Mouse (Mus musculus): ENCODE results near the gene Gm3752.
"Not testable (repeated sequence)": the region's sequence is repeated elsewhere in the genome, so short reads cannot be mapped to it uniquely, and the experiment has no call there.

Gene Gm3752

GRCm38 (mm10) chr14:7483662-7484061 is at the start of gene Gm3752:
Gm3752 (minus strand) TSS chr14:7483762.
- not testable (repeated sequence) for DNase-seq (ENCODE audit: low spot score)

GRCm38 (mm10) chr14:7488731-7489130 is 5.2 kb upstream of the Gm3752 start:
- peak; percentile 28 for DNase-seq (ENCODE audit: low spot score)

GRCm38 (mm10) chr14:7450817-7451216 is 32.7 kb downstream of the Gm3752 start, which contains the start of gene Gm3755:
Gm3755 (minus strand) TSS chr14:7450917.
- DNase-seq (ENCODE audit: low spot score): not testable (repeated sequence)

DNA sequence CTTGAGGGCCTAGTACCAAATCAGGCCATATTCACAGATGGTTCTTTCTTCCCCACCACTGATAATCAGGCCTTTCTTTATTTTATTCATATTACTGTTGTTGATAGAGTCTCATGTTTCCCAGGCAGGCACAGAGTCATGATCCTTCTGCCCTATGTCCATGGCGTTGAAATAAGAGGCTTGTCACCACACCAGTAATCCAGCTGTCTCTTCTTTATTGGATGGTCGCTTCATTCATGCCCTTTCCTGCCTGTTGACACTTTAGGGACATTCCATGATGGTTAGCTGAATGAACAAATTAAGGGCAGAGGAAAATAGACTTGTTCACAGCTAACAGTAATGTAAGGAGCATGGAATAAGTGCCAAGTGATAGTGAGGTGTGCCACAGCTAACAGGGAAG is 61.1 kb downstream of the Gm3752 start:
- not testable (repeated sequence) for DNase-seq (ENCODE audit: low spot score)

Data from embryo, embryonic 10.5 days (tissue).